Mouse (Mus musculus) lung, postnatal 0 days (tissue): Measurements from ENCODE around the gene Rcvrn.

Source experiments
- CTCF ChIP-seq: IDR thresholded peaks from 2 replicates; pipeline ENCODE4 v1.5.1; 2016; ENCODE audit warnings: antibody characterized with exemption, mild to moderate bottlenecking
- EP300 ChIP-seq: IDR thresholded peaks from 2 replicates; pipeline ENCODE4 v1.6.1; 2016; ENCODE audit warnings: antibody characterized with exemption, mild to moderate bottlenecking, control low read depth

DNA sequence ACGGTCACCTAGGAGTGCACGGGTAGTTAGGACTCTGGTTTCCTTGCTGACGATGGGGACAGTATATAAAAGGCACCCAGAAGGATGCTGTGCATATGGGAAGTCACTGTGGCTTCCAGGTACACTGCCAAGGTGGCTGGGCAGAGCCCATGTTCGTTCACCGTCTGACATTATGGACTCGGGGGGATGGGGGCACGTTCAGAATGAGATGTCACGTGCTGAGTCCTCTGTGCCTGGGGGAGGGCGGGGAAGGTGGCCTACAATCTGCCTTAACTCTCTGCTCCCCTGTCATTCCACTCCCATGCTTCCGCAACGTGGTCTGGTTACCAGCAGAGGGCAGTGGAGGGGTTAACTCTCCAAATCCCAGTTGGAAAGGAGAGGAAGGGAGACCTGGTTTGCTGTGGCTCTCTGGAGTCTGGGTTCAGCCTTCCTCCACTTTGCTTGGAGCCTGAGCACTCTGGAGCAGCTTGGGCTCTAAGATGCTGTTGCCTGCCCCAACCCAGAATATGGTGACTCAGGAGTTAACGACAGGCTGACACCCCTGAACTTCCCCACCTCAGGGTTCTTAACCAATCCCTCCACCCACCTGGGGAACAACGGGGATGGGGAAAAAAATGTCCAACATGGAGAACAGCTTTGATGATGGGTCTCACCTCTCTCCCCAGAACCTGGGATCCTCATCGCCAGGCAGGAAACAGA is 42.8 kb upstream of the Rcvrn start:
- TF ChIP-seq CTCF (peak; percentile 76), EP300 (no peak)
